Mouse (Mus musculus): ENCODE measurements around the gene Fat1. TPM values are rescaled to one million over a fixed set of nuclear protein-coding genes. Genes with fewer than 3 reads are reported as not detected.

Gene Fat1
- polyA plus RNA-seq, 1 experiment: 11.5 TPM

- TF ChIP-seq SRF (IDR thresholded peaks at IDR 0.05; ENCODE audit: control insufficient read depth, insufficient read length, low read depth): no peak
- TF ChIP-seq MYOD1 (IDR thresholded peaks at IDR 0.05; ENCODE audit: control insufficient read depth in 1 of 3, insufficient read length in 2 of 3, low read depth in 2 of 3): no peak
- TF ChIP-seq E2F4 (IDR thresholded peaks at IDR 0.05; ENCODE audit: insufficient read depth): no peak
- no peak for TF ChIP-seq TCF3 (IDR thresholded peaks at IDR 0.05; ENCODE audit: insufficient read length, low read depth)
- TF ChIP-seq CEBPB (IDR thresholded peaks at IDR 0.05; ENCODE audit: insufficient read depth, poor library complexity, severe bottlenecking): no peak
- TF ChIP-seq USF1 (IDR thresholded peaks at IDR 0.05; ENCODE audit: low read depth): no peak
- no peak for TF ChIP-seq POLR2AphosphoS2 (IDR thresholded peaks at IDR 0.05; ENCODE audit: insufficient read length, low read depth)
- TF ChIP-seq MYOG (IDR thresholded peaks at IDR 0.05; ENCODE audit: control insufficient read depth in 1 of 3, insufficient read depth in 1 of 3, insufficient read length in 2 of 3, low read depth in 2 of 3): no peak
- TF ChIP-seq REST (IDR thresholded peaks at IDR 0.05; ENCODE audit: insufficient read depth, insufficient read length): no peak
- no peak for TF ChIP-seq POLR2A (IDR thresholded peaks at IDR 0.05; ENCODE audit: insufficient read length, low read depth)
- no peak for TF ChIP-seq TCF12 (IDR thresholded peaks at IDR 0.05; ENCODE audit: insufficient read depth, poor library complexity, severe bottlenecking)
- no peak for TF ChIP-seq MAX (IDR thresholded peaks at IDR 0.05; ENCODE audit: low read depth)
- Histone ChIP-seq H3K36me3 (ENCODE audit: control insufficient read depth, insufficient read depth) (no peaks in the 10 kb centered on the region), H3K4me3 (no peak overlapping the region)
Observed at GRCm38 (mm10) chr8:44920379-44921032, 14.7 kb upstream of the Fat1 start.

GRCm38 (mm10) chr8:44924995-44925394 lies 10.3 kb upstream of the Fat1 start:
- H3K79me2 ChIP-seq (ENCODE audit: control insufficient read depth, insufficient read depth): no peaks in the 10 kb centered on the region
- H3K4me3 ChIP-seq: no peak overlapping the region
- TF ChIP-seq POLR2AphosphoS2 (IDR thresholded peaks at IDR 0.05; ENCODE audit: insufficient read length, low read depth) (no peak), USF1 (IDR thresholded peaks at IDR 0.05; ENCODE audit: low read depth) (no peak), POLR2A (IDR thresholded peaks at IDR 0.05; ENCODE audit: insufficient read length, low read depth) (no peak), MYOD1 (IDR thresholded peaks at IDR 0.05; ENCODE audit: control insufficient read depth in 1 of 3, insufficient read length in 2 of 3, low read depth in 2 of 3) (no peak), SRF (IDR thresholded peaks at IDR 0.05; ENCODE audit: control insufficient read depth, insufficient read length, low read depth) (no peak), TCF12 (IDR thresholded peaks at IDR 0.05; ENCODE audit: insufficient read depth, poor library complexity, severe bottlenecking) (no peak), CEBPB (IDR thresholded peaks at IDR 0.05; ENCODE audit: insufficient read depth, poor library complexity, severe bottlenecking) (no peak), REST (IDR thresholded peaks at IDR 0.05; ENCODE audit: insufficient read depth, insufficient read length) (no peak), TCF3 (IDR thresholded peaks at IDR 0.05; ENCODE audit: insufficient read length, low read depth) (no peak), MAX (IDR thresholded peaks at IDR 0.05; ENCODE audit: low read depth) (no peak), MYOG (IDR thresholded peaks at IDR 0.05; ENCODE audit: control insufficient read depth in 1 of 3, insufficient read depth in 1 of 3, insufficient read length in 2 of 3, low read depth in 2 of 3) (no peak), E2F4 (IDR thresholded peaks at IDR 0.05; ENCODE audit: insufficient read depth) (no peak)
- no peak overlapping the region for H3K4me2 ChIP-seq (ENCODE audit: low read depth)
- H3K36me3 ChIP-seq (ENCODE audit: control insufficient read depth, insufficient read depth): no peaks in the 10 kb centered on the region
- H3ac ChIP-seq (ENCODE audit: control insufficient read depth, insufficient read length): no peak overlapping the region
- H3K27me3 ChIP-seq (ENCODE audit: control insufficient read depth, insufficient read depth, insufficient read length): no peaks in the 10 kb centered on the region

More at GRCm38 (mm10) chr8:44920379-44921032, 14.7 kb upstream of the Fat1 start:
- H3ac ChIP-seq (ENCODE audit: control insufficient read depth, insufficient read length): no peak overlapping the region
- no peak overlapping the region for H3K4me2 ChIP-seq (ENCODE audit: low read depth)
- no peaks in the 10 kb centered on the region for H3K27me3 ChIP-seq (ENCODE audit: control insufficient read depth, insufficient read depth, insufficient read length)
- H3K79me2 ChIP-seq (ENCODE audit: control insufficient read depth, insufficient read depth): no peaks in the 10 kb centered on the region

- Histone ChIP-seq H3K27me3 (ENCODE audit: control insufficient read depth, insufficient read depth, insufficient read length) (no peaks in the 10 kb centered on the region), H3K36me3 (ENCODE audit: control insufficient read depth, insufficient read depth) (no peaks in the 10 kb centered on the region), H3K79me2 (ENCODE audit: control insufficient read depth, insufficient read depth) (no peaks in the 10 kb centered on the region), H3K4me3 (no peak overlapping the region), H3ac (ENCODE audit: control insufficient read depth, insufficient read length) (no peak overlapping the region), H3K4me2 (ENCODE audit: low read depth) (no peak overlapping the region)
- TF ChIP-seq POLR2A (IDR thresholded peaks at IDR 0.05; ENCODE audit: insufficient read length, low read depth) (no peak), MAX (IDR thresholded peaks at IDR 0.05; ENCODE audit: low read depth) (no peak), MYOD1 (IDR thresholded peaks at IDR 0.05; ENCODE audit: control insufficient read depth in 1 of 3, insufficient read length in 2 of 3, low read depth in 2 of 3) (no peak), E2F4 (IDR thresholded peaks at IDR 0.05; ENCODE audit: insufficient read depth) (no peak), POLR2AphosphoS2 (IDR thresholded peaks at IDR 0.05; ENCODE audit: insufficient read length, low read depth) (no peak)
Observed at GRCm38 (mm10) chr8:44930058-44930457, 5.2 kb upstream of the Fat1 start.

- peaks cover 12% of the 10 kb centered on the region for H3K79me2 ChIP-seq (ENCODE audit: control insufficient read depth, insufficient read depth)
- H3K27me3 ChIP-seq (ENCODE audit: control insufficient read depth, insufficient read depth, insufficient read length): no peaks in the 10 kb centered on the region
- H3ac ChIP-seq (ENCODE audit: control insufficient read depth, insufficient read length): no peak overlapping the region
- no peak for TF ChIP-seq TCF3 (IDR thresholded peaks at IDR 0.05; ENCODE audit: insufficient read length, low read depth)
- TF ChIP-seq POLR2A (IDR thresholded peaks at IDR 0.05; ENCODE audit: insufficient read length, low read depth): no peak
- TF ChIP-seq USF1 (IDR thresholded peaks at IDR 0.05; ENCODE audit: low read depth): no peak
- H3K4me2 ChIP-seq (ENCODE audit: low read depth): no peak overlapping the region
- no peak overlapping the region for H3K4me3 ChIP-seq
- H3K36me3 ChIP-seq (ENCODE audit: control insufficient read depth, insufficient read depth): no peaks in the 10 kb centered on the region
Observed at GRCm38 (mm10) chr8:44932546-44933342, 2.5 kb upstream of the Fat1 start.

GRCm38 (mm10) chr8:44933478-44933877 lies 1.8 kb upstream of the Fat1 start:
- Histone ChIP-seq H3K79me2 (ENCODE audit: control insufficient read depth, insufficient read depth) (peaks cover 15% of the 10 kb centered on the region), H3ac (ENCODE audit: control insufficient read depth, insufficient read length) (no peak overlapping the region), H3K4me2 (ENCODE audit: low read depth) (no peak overlapping the region), H3K4me3 (no peak overlapping the region), H3K27me3 (ENCODE audit: control insufficient read depth, insufficient read depth, insufficient read length) (no peaks in the 10 kb centered on the region), H3K36me3 (ENCODE audit: control insufficient read depth, insufficient read depth) (no peaks in the 10 kb centered on the region)
- TF ChIP-seq MYOD1 (IDR thresholded peaks at IDR 0.05; ENCODE audit: control insufficient read depth in 1 of 3, insufficient read length in 2 of 3, low read depth in 2 of 3): no peak
- TF ChIP-seq SRF (IDR thresholded peaks at IDR 0.05; ENCODE audit: control insufficient read depth, insufficient read length, low read depth): no peak
- no peak for TF ChIP-seq POLR2AphosphoS2 (IDR thresholded peaks at IDR 0.05; ENCODE audit: insufficient read length, low read depth)
- TF ChIP-seq REST (IDR thresholded peaks at IDR 0.05; ENCODE audit: insufficient read depth, insufficient read length): no peak
- TF ChIP-seq TCF3 (IDR thresholded peaks at IDR 0.05; ENCODE audit: insufficient read length, low read depth): no peak
- TF ChIP-seq CEBPB (IDR thresholded peaks at IDR 0.05; ENCODE audit: insufficient read depth, poor library complexity, severe bottlenecking): no peak
- no peak for TF ChIP-seq MAX (IDR thresholded peaks at IDR 0.05; ENCODE audit: low read depth)
- TF ChIP-seq USF1 (IDR thresholded peaks at IDR 0.05; ENCODE audit: low read depth): no peak
- no peak for TF ChIP-seq E2F4 (IDR thresholded peaks at IDR 0.05; ENCODE audit: insufficient read depth)
- no peak for TF ChIP-seq TCF12 (IDR thresholded peaks at IDR 0.05; ENCODE audit: insufficient read depth, poor library complexity, severe bottlenecking)
- TF ChIP-seq POLR2A (IDR thresholded peaks at IDR 0.05; ENCODE audit: insufficient read length, low read depth): no peak
- no peak for TF ChIP-seq MYOG (IDR thresholded peaks at IDR 0.05; ENCODE audit: control insufficient read depth in 1 of 3, insufficient read depth in 1 of 3, insufficient read length in 2 of 3, low read depth in 2 of 3)

Measured in myocyte (in vitro differentiated cells).